Mouse (Mus musculus) bone marrow macrophage, adult 2 months (primary cell): Measurements from ENCODE around the gene Klf4. TPM values are rescaled to one million over a fixed set of nuclear protein-coding genes. Genes with fewer than 3 reads are reported as not detected.

Experiments
- H3K27ac ChIP-seq: 2 replicates; pipeline ENCODE4 v1.5.1; 2012; ENCODE audit warnings: low read depth, low read length; ENCODE audit not compliant: insufficient read depth
- H3K4me1 ChIP-seq: 2 replicates; pipeline ENCODE4 v1.6.1; 2012; ENCODE audit warnings: low read length; ENCODE audit not compliant: control insufficient read depth, insufficient read depth
- H3K4me3 ChIP-seq: 2 replicates; pipeline ENCODE4 v1.5.1; 2012; ENCODE audit warnings: mild to moderate bottlenecking, low read length, moderate library complexity; ENCODE audit not compliant: insufficient read depth
- CTCF ChIP-seq: IDR thresholded peaks from 2 replicates; pipeline ENCODE4 v1.5.1; 2012; ENCODE audit warnings: low read depth, mild to moderate bottlenecking, low read length, moderate library complexity
- POLR2A ChIP-seq: IDR thresholded peaks from 2 replicates; pipeline ENCODE4 v1.6.1; 2012; ENCODE audit warnings: mild to moderate bottlenecking, low read depth, low read length, borderline replicate concordance
- polyA plus RNA-seq: library from polyadenylated mRNA; stranded (reverse); fragments of >200 nt; gene quantifications from 2 replicates; pipeline ENCODE4 v1.2.4, GENCODE M21; 2012; ENCODE audit not compliant: missing spikeins, insufficient read depth, insufficient read length

The Klf4 gene
- polyA plus RNA-seq, 1 experiment, result 10.3 TPM

- peaks cover 14% of the 10 kb centered on the region for H3K4me1 ChIP-seq
- no peak for TF ChIP-seq CTCF
- TF ChIP-seq POLR2A, result no peak
- H3K27ac ChIP-seq, result no peak overlapping the region
- no peak overlapping the region for H3K4me3 ChIP-seq
Measured at GRCm38 (mm10) chr4:55541221-55541620, 9.0 kb upstream of the Klf4 start.

GRCm38 (mm10) chr4:55535012-55535411 lies 2.7 kb upstream of the Klf4 start:
- no peak for TF ChIP-seq CTCF
- TF ChIP-seq POLR2A, result no peak
- Histone ChIP-seq H3K27ac (no peak overlapping the region), H3K4me1 (peaks cover 13% of the 10 kb centered on the region), H3K4me3 (no peak overlapping the region)

- H3K4me3 ChIP-seq, result no peak overlapping the region
- TF ChIP-seq POLR2A (no peak), CTCF (no peak)
- no peak overlapping the region for H3K27ac ChIP-seq
- peaks cover 13% of the 10 kb centered on the region for H3K4me1 ChIP-seq
Measured at GRCm38 (mm10) chr4:55534510-55534909, 2.2 kb upstream of the Klf4 start.

- H3K27ac ChIP-seq, result no peak overlapping the region
- no peak overlapping the region for H3K4me3 ChIP-seq
- TF ChIP-seq CTCF (no peak), POLR2A (no peak)
- peaks cover 13% of the 10 kb centered on the region for H3K4me1 ChIP-seq
Measured at GRCm38 (mm10) chr4:55533803-55534254, 1.6 kb upstream of the Klf4 start.

- Histone ChIP-seq H3K4me1 (peaks cover 13% of the 10 kb centered on the region), H3K4me3 (peak overlapping the region; percentile 61), H3K27ac (no peak overlapping the region)
- no peak for TF ChIP-seq POLR2A
- TF ChIP-seq CTCF, result no peak
Measured at GRCm38 (mm10) chr4:55533196-55533802, 1.0 kb upstream of the Klf4 start.

- peaks cover 13% of the 10 kb centered on the region for H3K4me1 ChIP-seq
- H3K4me3 ChIP-seq, result peak overlapping the region; percentile 64
- H3K27ac ChIP-seq, result no peak overlapping the region
- no peak for TF ChIP-seq CTCF
- TF ChIP-seq POLR2A, result no peak
Measured at GRCm38 (mm10) chr4:55531856-55532406, 335 bp downstream of the Klf4 start.

GRCm38 (mm10) chr4:55531096-55531855 lies 990 bp downstream of the Klf4 start:
- peaks cover 13% of the 10 kb centered on the region for H3K4me1 ChIP-seq
- TF ChIP-seq CTCF, result peak; percentile 35; the same call in 1 of the 2 replicates
- no peak for TF ChIP-seq POLR2A
- peak overlapping the region; percentile 64 for H3K4me3 ChIP-seq
- no peak overlapping the region for H3K27ac ChIP-seq

GRCm38 (mm10) chr4:55530731-55531095 lies 1.6 kb downstream of the Klf4 start:
- H3K4me1 ChIP-seq, result peaks cover 13% of the 10 kb centered on the region
- H3K4me3 ChIP-seq, result peak overlapping the region; percentile 64
- no peak for TF ChIP-seq POLR2A
- TF ChIP-seq CTCF, result no peak
- no peak overlapping the region for H3K27ac ChIP-seq

- Histone ChIP-seq H3K27ac (no peak overlapping the region), H3K4me1 (peaks cover 13% of the 10 kb centered on the region), H3K4me3 (peak overlapping the region; percentile 64)
- TF ChIP-seq CTCF, result peak; percentile 22; the same call in 1 of the 2 replicates
- no peak for TF ChIP-seq POLR2A
Measured at GRCm38 (mm10) chr4:55530236-55530635, 2.0 kb downstream of the Klf4 start.

GRCm38 (mm10) chr4:55528404-55528803 lies 3.9 kb downstream of the Klf4 start:
- Histone ChIP-seq H3K4me1 (peaks cover 1% of the 10 kb centered on the region), H3K4me3 (no peak overlapping the region), H3K27ac (no peak overlapping the region)
- no peak for TF ChIP-seq CTCF
- no peak for TF ChIP-seq POLR2A
